Mouse (Mus musculus): ENCODE results near the gene Cacna1h. TPM values are rescaled to one million over a fixed set of nuclear protein-coding genes. Genes with fewer than 3 reads are reported as not detected.

Cacna1h gene
- polyA plus RNA-seq, 3 experiments from 2014 or later = not detected

DNA sequence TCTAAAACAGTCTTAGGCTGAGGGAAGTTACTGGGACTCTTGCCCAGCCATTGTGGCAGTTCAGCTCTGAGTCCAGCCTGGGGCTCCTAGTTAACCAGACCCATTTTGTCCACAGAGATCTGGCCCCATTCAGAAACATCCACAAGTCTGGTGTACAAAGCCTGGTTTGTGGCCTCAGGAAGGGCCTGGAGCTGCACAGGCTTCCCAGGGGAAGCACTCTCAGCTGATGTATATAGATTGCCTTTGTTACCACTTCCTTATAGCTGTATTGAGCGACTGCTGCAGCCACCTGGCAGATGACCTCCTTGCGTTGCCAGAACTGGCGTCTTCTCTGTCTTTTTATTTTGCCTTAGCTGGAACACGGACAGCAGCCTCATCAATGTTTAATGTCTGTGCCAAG lies 11.5 kb upstream of the Cacna1h start:
- ATAC-seq = no peak

DNA sequence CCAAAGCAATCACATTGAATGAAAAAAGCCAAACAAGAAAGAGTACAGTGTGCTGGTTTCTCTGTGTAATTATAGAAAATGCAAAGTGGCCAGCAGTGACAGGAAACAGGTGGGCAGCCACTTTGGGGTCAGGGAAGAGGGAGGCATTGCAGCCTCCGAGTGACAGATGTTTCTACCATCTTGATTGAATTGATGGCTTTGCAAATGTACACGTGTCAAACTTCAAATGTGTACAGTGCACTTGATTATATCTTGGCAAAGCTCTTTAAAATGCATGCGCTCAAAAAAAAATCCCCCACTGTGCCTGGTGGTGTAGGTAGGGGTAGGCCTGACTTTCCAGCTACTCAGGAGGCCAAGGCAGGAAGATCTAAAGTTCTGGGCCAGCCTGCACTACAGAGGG lies 9.3 kb upstream of the Cacna1h start:
- ATAC-seq = no peak

DNA sequence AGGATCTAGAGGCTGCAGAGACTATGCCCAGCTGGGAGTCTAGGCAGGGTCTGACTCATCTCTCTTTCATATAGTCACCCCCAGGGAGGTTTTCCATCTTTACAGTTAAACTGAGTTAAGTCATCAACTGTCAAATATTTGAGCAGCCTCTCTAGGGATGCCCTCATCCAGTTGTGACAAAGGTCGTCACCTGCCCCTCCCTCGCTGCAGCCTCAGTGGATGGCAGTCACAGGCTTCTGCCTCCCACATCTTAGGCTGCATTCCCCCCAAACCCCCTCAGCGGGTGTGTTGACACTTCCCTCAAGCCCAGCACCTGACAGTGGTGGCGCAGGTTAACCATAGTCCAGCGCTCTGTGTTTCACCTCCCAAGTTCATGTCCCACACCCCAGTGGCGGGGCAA lies 7.8 kb upstream of the Cacna1h start:
- no peak for ATAC-seq

DNA sequence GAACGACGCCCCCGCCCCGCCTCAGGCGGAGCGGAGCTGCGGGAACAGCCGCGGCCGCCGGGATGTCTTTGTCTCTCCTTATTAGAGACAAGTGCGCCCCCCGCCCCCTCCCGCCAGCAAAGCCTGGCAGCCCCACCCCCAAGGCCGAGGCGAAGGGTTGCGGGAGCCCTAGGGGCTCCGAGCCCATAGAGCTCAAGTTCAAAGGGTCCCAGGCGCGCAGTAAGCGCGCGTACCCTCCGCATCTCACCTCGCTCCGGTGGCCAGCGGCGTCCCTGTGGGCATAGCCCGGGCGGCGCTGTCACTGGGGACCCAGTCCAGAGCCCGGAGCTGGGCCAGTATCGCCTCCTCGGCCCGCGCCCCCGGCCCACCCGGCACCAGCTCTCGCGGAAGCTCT lies 363 bp downstream of the Cacna1h start:
- ATAC-seq = no peak

DNA sequence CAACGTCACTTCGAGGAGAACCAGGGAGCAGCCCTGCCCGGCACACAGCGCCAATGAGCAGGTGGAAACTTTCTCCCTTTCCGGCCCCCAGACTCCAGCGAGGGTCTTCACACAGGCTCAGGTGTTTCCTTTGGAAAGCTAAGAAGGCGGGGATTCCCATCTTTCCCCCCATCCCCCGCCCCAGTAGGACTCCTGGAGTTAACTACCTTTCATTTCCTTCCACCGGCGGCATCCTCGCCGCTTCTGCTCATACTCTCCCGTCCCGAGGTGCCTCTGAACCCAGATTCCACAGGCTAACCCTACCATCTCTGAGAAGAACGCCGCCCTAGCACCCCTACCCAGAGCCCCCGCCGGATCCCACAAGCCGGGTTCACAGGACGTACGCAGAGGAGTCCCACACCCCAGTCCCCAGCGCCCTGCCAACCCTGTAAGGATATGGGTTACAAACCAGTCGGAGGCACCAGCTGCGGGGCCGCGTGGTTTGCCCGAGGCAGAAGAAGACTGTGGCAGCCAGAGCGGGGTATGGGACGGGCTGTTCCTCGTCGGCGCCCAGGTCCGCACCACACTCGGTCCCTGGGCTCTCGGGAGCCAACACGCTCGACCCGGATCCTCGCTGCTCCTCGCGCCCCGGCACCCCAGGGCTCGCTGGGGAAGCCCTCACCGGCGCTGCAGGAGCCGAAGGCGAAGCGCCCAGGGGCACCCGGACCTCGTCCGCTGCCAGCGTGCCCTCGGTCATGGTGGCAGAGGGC lies 976 bp downstream of the Cacna1h start:
- ATAC-seq = no peak

DNA sequence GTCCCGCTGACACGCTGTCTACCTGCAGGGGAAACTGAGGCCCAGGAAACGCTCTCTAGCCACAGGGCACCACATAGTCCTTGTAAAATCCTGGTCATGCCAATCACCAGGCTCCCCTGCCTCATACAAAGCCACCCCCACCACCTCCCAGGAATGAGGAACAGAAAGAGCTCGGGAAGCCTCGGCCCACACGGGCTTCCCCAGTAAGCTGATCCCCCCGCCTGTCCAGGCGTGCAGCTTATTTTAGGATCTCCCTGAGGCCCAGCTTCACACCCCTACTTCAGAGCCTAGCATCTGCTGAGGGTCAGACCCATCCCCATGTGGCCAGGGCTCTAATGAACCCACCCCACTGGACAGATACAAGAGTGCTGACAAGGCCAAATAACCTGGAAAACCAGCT lies 3.0 kb downstream of the Cacna1h start:
- no peak for ATAC-seq

DNA sequence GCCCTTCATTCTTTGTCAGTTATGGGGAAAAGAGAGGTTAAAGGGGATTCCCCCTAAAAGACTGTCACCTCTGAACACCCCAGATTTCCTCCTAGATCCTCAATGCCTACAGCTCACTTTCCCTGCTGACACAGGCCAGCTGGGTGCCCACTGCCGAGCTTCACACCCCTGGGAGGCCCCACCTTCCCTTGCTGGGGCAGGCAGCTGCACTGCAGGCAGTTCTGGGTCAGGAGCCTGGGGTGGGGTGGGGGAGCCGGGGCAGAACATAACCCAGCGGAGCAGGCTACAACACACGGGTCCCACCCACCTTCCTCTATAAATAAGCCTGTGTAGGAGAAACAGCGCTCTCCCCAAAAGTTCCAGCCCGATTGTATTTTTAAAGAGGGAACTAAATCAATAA lies 3.7 kb downstream of the Cacna1h start:
- no peak for ATAC-seq

DNA sequence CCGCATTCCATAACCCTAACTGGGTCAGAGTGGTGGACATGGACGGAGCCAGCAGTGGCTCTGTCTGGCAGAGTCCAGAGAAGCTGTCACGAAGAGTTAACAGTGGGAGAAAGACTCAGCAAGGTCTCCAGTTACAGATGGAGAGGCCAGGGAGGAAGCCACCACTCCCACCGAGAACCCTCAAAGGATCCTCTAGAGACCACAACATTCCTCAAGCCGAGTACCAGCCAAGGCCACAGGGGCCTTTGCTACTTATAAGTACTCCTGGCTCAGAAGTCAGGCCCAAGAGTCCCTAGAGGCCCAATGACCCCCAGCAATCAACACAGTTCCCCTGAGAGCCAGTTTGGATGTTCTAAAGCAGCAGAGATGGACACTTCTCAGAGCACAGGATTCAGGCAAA lies 4.3 kb downstream of the Cacna1h start:
- ATAC-seq = no peak

DNA sequence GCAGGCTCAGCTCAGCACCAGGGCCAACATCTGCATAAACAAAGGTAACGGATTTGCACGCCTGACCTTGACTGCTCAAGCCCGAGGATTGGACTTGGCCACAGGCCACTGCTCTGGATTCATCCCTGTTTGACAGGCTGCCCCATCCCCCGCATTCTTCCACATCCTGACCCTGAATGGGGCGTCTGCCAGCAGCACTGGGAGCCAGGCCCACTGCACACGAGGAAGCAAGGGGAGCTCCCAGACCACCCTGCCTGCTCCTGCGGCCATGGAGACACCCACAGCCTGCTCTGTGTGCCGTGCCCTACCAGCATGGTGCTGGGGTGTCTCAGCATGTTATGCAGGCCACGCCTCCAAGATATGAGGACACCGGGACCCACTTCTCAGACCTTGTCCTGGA lies 6.1 kb downstream of the Cacna1h start:
- no peak for ATAC-seq

DNA sequence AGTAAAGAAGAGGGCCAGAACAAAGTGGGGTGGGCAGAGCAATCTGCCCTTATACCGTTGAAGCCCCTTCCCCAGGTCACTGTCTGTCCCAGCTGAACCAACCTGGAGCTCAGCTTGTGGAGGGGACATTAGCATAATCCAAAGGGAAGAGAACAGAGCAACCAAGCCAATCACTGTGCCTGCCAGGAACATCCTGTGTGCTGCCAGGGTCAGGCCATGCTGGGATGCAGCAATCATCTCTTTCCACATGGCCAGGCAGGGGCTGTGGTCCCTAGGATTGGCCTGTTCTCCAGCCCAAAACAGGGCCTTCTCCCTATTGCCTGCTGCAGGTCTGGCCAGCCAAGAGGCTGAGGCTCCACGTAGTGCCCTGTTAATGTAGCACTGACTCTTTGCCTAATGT lies 7.6 kb downstream of the Cacna1h start:
- no peak for ATAC-seq

DNA sequence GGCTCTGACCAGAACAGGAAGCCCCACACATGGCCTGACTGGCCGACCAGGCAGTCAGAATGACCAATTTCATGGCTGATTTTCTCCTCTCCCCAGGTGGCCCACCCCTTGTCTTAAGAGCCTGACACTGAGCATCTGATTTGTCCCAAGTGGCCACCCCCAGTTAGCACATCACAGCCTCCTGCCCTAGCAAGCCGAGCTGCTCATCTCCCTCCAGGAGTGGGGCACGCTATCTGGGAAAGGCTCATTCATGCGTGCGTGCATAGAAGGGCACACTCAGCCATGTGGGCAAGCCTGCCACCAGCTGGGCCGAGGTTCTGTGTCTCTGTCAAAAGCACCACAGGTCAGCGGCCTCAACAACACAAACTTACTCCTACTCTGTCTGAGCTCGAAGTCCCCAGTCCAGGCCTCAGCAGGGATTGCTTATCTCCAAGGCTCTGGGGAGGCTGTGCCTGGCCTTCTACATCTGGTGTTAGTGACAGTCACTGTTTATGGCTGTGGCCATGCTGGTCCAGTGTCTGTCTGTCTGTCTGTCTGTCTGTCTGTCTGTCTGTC lies 9.0 kb downstream of the Cacna1h start:
- ATAC-seq = no peak

DNA sequence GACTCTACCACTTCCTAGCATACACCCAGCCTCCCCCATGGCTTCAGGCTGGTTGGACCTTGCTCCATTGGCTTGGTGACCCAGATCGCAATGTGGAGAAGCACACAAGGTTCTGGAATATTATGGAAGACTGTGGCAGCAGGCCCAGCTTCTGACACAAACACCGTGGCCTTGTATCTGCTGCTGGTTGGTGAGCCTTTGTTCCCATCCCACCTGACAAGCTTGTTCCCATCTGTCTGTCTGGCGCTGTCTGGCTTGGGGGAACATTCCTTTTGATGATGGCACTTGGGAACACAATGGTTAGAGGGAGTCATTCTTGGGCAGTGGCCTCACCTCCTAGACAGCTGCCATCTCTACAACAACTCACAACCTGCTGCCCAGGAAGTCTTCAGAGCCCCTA lies 12.6 kb downstream of the Cacna1h start:
- no peak for ATAC-seq

DNA sequence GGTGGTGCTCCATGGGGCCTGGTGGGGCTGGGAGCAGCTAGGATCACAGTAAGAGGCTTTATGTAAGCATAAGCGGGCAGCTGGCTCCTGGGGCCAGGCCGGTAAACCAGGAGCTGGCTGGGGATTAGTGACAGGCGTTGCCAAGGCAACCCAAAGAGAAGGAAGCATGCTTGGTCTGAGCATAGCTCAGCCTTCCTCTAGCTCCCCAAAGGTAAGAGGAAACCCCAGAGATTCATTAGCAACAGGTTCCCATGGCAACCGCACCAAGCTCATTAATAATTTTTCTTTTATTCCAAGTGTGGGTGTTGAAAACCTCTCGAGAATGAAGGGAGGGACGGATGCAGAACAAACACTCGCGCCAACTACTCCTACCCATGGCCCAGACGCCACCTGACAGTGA lies 14.7 kb downstream of the Cacna1h start:
- ATAC-seq = no peak

DNA sequence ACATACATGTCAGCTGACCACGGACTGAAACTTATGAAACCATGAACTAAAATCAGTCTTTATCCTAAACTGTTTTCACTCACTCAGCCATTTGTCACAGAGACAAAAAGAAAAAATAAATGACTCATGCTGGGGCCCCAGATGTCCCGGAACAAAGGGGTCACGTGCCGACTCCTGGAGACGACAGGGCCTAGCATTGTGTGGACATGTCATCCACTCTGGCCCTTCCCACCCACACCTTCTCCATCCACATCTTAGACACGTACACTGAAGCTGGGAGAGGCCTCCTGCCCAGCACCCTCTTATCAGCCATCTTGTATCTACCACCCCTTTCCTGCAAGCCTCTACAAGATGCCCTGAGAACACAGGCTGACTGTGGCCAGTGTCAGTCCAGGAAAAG lies 15.6 kb downstream of the Cacna1h start:
- no peak for ATAC-seq

DNA sequence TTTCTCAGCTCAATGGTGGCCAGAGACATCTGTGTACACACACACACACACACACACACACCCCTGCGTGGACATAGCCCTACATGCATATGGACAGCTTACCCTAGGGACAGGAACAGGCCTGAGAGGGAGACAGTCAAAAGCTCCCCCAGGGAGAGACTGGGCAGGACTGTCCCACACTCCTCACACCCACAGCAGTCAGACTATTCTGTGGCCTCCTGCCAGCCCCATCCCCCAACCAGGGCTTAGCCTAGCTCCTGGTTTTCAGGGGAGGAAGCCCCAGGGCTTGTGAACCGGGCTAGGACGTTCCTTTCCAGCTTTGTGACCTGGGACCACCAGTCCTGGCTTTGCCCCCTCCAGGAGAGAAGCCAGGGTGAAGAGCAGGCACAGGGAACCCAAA lies 17.4 kb downstream of the Cacna1h start:
- ATAC-seq = no peak

DNA sequence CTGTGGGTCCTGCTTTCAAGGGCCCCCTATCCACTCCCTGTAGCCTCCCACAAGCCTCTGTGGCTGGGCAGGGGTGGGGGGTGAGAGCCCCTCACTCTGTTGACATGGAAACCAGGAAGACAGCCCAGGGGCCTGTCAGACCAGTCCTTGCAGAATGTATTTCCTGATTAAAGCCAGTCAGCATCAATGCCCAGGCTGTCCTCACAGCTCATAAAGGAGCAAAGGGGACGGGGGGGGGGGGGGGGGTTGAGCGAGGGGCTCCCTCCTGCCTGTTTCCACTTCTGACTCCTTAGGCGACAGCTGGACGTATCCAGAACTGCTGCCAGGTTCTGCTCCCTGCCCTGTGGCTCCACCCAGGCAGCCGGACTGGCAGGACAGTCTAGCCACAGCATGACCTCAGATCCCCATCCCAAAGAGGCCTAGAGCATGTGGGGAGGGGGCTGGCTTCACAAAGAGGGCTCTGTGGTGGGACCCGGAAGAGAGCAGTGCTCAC lies 18.1 kb downstream of the Cacna1h start:
- no peak for ATAC-seq

DNA sequence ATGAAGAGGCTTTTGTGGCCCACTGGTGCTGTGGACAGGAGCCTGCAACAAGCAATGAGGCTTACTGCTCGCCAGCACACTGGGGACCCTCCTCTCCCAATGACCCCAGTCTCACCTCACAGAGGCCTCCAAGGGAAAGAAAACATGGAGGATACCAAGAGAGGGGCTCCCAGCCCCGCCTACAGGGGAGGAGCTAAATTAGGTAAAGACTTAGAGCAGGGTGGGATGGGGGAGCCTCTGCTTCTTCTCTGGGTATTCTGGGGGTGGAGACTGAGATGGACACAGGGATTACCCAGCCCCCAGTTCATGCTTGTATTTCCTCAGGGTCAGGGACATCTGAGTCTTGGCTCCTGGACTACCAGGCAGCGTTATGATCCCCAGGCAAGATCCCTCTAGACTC lies 18.7 kb downstream of the Cacna1h start:
- ATAC-seq = no peak

DNA sequence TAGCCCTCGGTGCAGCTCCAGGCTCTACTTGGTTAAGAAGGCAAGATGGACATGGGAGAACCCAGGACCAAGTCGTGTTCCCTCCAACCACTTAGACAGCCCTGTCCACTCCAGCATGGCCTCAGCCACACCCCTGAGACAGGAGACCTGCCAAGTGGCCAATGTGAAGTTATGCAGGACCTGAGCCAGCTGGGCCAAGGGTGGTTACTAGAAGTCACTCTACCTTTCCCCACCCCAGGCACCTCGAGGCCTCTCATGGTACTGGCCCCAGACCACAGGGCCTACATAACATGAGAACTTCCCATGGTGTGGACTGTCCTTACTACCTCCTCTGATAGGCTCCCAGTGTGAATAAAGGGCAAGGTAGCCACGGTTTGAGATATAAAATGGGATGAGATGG lies 19.4 kb downstream of the Cacna1h start:
- no peak for ATAC-seq

DNA sequence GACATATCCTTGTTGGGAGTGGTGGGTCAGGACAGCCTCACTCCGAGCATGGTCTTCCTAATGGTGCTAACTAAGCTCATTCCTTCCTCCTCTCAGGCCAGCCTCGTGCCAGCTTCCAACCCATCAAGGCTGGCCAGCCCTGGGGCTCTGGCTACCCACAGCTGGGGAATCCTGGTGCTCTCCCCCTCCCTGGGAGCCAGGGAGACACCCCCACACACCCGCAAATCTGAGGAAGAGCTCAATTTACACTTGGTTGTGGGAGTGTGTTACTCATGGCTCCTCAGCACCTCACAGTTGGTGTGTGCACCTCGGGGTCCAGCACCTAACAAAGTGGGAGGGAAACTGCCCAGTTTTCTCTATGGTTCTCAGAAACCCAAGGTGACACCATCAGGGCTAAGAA lies 22.3 kb downstream of the Cacna1h start:
- no peak for ATAC-seq

DNA sequence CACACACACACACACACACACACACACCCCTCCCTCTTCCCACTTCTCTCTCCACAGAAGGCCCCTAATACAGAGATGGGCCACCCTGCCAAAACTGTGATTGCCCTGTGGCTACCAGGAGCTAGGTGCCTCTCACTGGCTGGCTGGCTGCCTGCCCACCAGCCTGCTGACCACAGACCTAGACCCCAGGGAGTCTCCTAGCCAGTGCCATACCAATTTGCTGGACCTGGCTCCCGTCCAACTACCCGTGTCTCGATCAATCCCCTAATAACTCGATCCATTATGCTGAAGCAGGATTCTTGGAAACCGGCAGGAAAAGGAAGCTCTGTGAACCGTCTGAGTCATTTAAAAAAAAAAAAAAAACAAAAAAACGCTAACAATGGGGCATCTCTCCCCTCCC lies 22.8 kb downstream of the Cacna1h start:
- ATAC-seq = no peak

DNA sequence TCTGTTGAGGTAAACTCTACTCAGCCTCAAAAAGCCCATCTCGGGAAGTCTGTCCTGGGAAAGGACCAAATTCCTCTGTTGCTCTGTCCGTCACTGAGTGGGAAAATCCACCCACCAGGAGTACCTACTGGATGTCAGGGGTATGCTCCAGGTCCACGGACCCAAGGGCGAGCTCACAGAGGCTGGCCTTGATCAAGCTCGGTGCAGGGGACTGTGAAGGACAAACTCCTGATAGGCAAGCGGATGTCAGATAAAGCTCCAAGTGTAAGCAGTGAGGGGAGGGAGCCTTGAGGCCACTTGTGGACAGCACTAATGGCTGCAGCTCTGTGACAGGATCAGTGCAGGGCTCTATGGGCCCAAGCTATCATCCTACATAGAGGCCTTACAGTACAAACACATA lies 23.4 kb downstream of the Cacna1h start:
- no peak for ATAC-seq

DNA sequence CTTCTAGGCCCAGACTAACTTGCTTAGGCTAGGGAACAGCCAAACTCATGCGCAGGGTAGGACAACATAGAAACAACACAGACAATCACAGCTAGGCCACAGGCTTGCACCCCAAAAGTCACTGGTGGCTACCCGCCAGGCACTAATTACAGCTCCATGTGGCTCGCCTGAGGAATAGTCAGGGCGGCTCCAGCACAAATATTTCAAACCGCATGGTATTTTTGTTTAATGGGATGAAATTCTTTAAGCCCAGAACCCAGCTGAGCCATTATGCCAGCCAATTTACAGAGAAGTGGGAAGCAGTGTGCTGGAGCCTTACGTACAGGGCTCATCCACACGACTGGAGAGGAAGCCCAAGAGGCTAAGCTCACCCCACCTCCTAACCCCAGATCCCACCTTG lies 24.0 kb downstream of the Cacna1h start:
- no peak for ATAC-seq

DNA sequence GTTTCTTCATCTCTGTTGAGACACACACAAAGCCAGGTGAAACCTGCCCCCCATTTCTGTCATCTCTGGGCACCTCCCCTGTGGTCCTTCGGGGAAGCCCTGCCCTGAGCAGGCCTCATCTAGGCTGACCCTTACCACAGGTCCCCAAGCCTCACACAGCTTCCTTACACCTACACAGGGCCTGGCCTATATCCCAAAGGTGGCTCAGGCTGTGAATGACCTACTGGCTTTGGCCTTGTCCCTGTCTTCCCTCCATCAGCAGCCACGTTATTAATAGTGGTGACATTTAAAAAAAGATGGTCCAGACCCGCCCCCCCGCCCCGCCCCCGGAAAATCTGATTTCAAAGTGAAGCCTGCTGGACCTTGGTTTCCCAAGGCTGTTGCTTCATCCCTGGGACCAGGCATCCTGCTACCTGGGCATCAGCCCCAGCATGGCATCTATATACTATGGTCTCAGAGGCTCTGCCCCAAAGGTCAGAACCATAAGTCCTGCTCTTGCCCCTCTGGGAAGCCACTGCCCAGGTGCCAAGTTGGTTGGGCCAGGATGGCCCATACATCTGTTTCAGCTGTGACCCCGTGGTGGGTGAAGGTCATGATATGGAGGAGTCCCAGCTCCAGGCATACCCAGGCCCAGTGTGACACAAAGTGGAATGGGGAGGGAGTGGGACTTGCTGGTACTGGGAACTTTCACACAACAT lies 25.1 kb downstream of the Cacna1h start:
- no peak for ATAC-seq

DNA sequence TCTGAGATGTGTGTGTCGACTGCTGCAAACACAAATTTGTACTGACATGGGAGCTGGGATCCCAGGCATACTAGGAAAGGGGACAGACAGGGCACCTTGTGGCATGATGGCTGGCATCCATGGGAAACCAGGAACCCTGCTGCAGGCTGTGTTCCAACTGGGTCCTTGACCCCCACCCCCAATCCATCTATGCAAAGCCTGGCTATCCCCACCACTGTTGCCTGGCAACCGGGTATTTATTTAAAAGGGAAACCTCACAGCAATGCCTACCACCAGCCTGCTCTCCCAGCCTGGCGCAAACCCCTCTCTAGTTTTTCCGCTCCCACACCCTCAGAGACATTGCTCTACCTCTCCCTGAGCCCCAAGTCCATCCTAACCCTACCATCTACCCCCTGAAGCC lies 26.2 kb downstream of the Cacna1h start:
- ATAC-seq = no peak
